Mouse (Mus musculus) megakaryocyte, embryonic 14.5 days (primary cell): Measurements from ENCODE around the gene Swi5.

ENCODE experiments used
- FLI1 ChIP-seq: IDR thresholded peaks from 2 replicates; pipeline ENCODE4 v1.6.1; 2012; ENCODE audit warnings: low read length, inconsistent platforms, mixed read lengths
- GATA1 ChIP-seq: IDR thresholded peaks from 3 replicates; pipeline ENCODE4 v1.6.1; 2012; ENCODE audit warnings: mixed read lengths, low read length, inconsistent platforms, borderline replicate concordance

- TF ChIP-seq FLI1 (no peak), GATA1 (no peak)
Measured at GRCm38 (mm10) chr2:32307941-32308760, 20.3 kb upstream of the Swi5 start.
